Mouse (Mus musculus) heart, postnatal 4 days (tissue): ENCODE data around the gene Ryr3. TPM values are rescaled to one million over a fixed set of nuclear protein-coding genes. Genes with fewer than 3 reads are reported as not detected.

Source experiments
- DNase-seq: peaks from one replicate; pipeline ENCODE4 v3.0.0; 2021
- total RNA-seq, 2 experiments: library from RNA; stranded (reverse); gene quantifications; 2 replicates each; pipeline ENCODE4 v1.2.3; 2021

The Ryr3 gene
- total RNA-seq, 2 experiments from 2014 or later = 5.3 to 6.9 TPM

GRCm38 (mm10) chr2:112910579-112910978 lies 306.3 kb downstream of the Ryr3 start:
- DNase-seq = no peak

- no peak for DNase-seq
Measured at GRCm38 (mm10) chr2:112909142-112909541, 307.8 kb downstream of the Ryr3 start.

- no peak for DNase-seq
Measured at GRCm38 (mm10) chr2:112900747-112901146, 316.1 kb downstream of the Ryr3 start.

- no peak for DNase-seq
Measured at GRCm38 (mm10) chr2:112884456-112885114, 332.3 kb downstream of the Ryr3 start.

GRCm38 (mm10) chr2:112881805-112882204 lies 335.1 kb downstream of the Ryr3 start:
- no peak for DNase-seq

- no peak for DNase-seq
Measured at GRCm38 (mm10) chr2:112881376-112881775, 335.5 kb downstream of the Ryr3 start.

GRCm38 (mm10) chr2:112877404-112877803 lies 339.5 kb downstream of the Ryr3 start:
- DNase-seq = no peak

- no peak for DNase-seq
Measured at GRCm38 (mm10) chr2:112866043-112866551, 350.8 kb downstream of the Ryr3 start.

GRCm38 (mm10) chr2:112861792-112862191 lies 355.1 kb downstream of the Ryr3 start:
- no peak for DNase-seq

GRCm38 (mm10) chr2:112845583-112846512 lies 371.0 kb downstream of the Ryr3 start:
- DNase-seq = no peak

- peak; percentile 15 for DNase-seq
Measured at GRCm38 (mm10) chr2:112842877-112843276, 374.0 kb downstream of the Ryr3 start.

- no peak for DNase-seq
Measured at GRCm38 (mm10) chr2:112831423-112832305, 385.2 kb downstream of the Ryr3 start.

GRCm38 (mm10) chr2:112826571-112826970 lies 390.3 kb downstream of the Ryr3 start:
- no peak for DNase-seq

GRCm38 (mm10) chr2:112822721-112823120 lies 394.2 kb downstream of the Ryr3 start:
- no peak for DNase-seq

GRCm38 (mm10) chr2:112819059-112819458 lies 397.8 kb downstream of the Ryr3 start:
- DNase-seq = no peak

GRCm38 (mm10) chr2:112816976-112817375 lies 399.9 kb downstream of the Ryr3 start:
- DNase-seq = no peak

GRCm38 (mm10) chr2:112815960-112816359 lies 400.9 kb downstream of the Ryr3 start:
- DNase-seq = no peak

- no peak for DNase-seq
Measured at GRCm38 (mm10) chr2:112812637-112813402, 404.1 kb downstream of the Ryr3 start.

- no peak for DNase-seq
Measured at GRCm38 (mm10) chr2:112806015-112806414, 410.9 kb downstream of the Ryr3 start.

- peak; percentile 75 for DNase-seq
Measured at GRCm38 (mm10) chr2:112799995-112800353, 416.9 kb downstream of the Ryr3 start.

GRCm38 (mm10) chr2:112799351-112799994 lies 417.4 kb downstream of the Ryr3 start:
- DNase-seq = no peak
